Mouse (Mus musculus) CH12F3 (cell line): ENCODE results near the gene Zfy2.

Experiments
- in situ Hi-C: fragments of 300-500 bp; cut with MboI; formaldehyde crosslinking; loops from 2 replicates; pipeline ENCODE4 v1.14.3; 2020; ENCODE audit warnings: low sequenced_read_pairs

Zfy2 gene

DNA sequence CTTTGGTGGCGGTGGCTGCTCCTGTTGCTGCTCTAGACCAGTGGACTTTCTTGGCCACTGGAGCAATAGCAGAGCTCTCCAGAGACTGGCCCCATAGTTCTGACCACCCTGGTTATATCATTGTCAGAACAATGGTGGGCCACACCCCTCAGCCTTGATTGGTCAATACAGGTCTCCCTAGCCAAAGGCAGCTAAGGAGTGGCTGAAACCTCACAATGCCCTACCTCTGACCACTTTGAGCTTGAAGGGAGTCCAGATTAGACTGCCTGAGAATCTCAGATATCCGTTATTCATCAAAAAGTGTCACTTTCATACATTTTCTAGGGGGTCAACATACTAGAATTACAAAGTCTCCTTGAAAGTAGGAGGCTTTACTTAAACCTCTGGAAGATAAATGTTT lies at the start of gene Zfy2:
Gene Zfy2 (minus strand): TSS at position 101 of the 400 bp plus-strand sequence.
- in situ Hi-C loops: no loop called here
